12 mouse cellular contexts compared by ENCODE assay signal in the genomic region with DNA sequence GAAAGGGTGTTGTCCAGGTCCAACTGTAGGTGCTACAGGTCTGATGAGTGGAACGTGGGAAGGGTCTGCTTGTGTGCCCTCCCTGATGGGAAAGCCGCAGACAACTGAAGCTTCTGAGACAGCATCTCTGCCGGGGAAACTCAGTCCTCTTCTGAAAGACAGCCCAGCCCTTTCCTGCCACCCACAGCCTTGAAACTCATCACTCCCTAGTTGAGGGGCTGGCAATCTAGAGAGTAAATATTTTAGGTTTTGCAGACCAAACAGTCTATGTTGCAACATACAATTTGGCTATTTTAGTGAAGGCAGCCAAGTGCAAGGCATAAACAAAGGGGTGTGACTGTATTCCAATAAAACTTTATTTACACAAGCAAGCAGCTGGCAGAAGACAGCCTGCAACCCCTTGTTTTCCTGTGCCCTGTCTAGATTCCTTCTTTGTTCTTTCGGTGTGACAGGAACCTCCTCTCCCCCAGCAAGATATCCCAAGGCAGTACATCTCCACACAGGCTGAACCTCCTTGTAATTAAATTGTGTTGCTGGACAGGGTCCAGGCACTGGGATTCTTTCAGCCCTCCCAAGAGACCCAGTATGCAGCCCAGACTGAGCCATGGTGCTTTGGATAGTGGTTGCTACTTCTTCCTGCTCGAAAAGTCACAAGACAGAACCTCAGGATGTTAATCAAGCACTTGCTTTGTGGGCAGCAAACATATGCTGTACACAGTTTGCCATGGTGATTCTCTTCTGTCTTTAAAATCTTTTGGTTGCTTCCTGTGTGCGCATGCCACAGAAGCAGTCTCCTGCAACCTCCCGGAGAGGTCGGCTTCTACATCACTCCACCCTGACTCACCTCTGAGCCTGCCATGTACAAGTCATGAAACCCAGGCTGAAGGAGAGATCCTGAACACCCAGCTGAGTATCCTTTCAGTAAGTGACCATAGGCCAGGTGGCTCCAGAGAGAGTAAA.
A peak's percentile ranks its signal among the peaks of the same experiment; 100 is the strongest.
DNase-seq lines count a peak whose midpoint lies in the region; ATAC-seq lines count a peak whose summit lies in the region.
"Had no signal": no experiment of that assay in that cellular context is flagged by ENCODE, and none has a peak within 500 bp of the region (broad histone marks: within the 10 kb centered on the region; RNA-seq: fewer than 3 reads in every experiment).

No protein-coding gene starts in this region.

- no peaks in the 10 kb centered on the region for H3K27me3 ChIP-seq in lung, embryonic 15.5 days
- H3K27me3 ChIP-seq: forebrain, embryonic 15.5 days had no signal

- H3K9me3 ChIP-seq in lung, embryonic 15.5 days, result no peaks in the 10 kb centered on the region
- H3K9me3 ChIP-seq: forebrain, embryonic 15.5 days had no signal

- H3K9ac ChIP-seq in lung, embryonic 15.5 days, result no peak overlapping the region
- H3K9ac ChIP-seq: forebrain, embryonic 15.5 days had no signal

- H3K4me1 ChIP-seq in lung, embryonic 15.5 days, result peaks cover 13% of the 10 kb centered on the region; the same call in 1 of the 2 replicates

- WGBS in lung, embryonic 15.5 days, result 55% methylated on average over 8 of the region's 8 CpGs

- no peak overlapping the region for H3K4me3 ChIP-seq in lung, embryonic 15.5 days
- H3K4me3 ChIP-seq: forebrain, embryonic 15.5 days; heart, adult 2 months had no signal

- no peak overlapping the region for H3K4me2 ChIP-seq in lung, embryonic 15.5 days
- H3K4me2 ChIP-seq: forebrain, embryonic 15.5 days had no signal

- intact Hi-C loops in heart, postnatal 10 days (cut with DNase I), result no loop called here
- intact Hi-C loops in heart, postnatal 36 days (cut with DNase I), result no loop called here

- no peaks in the 10 kb centered on the region for H3K36me3 ChIP-seq in lung, embryonic 15.5 days
- H3K36me3 ChIP-seq: forebrain, embryonic 15.5 days had no signal

- peak; percentile 68 for ATAC-seq in lung, embryonic 15.5 days (ENCODE audit: borderline replicate concordance, extremely low read depth, low FRiP score, low TSS enrichment)

- peak overlapping the region; percentile 35 for H3K27ac ChIP-seq in lung, embryonic 15.5 days
- H3K27ac ChIP-seq: forebrain, embryonic 15.5 days; heart, adult 2 months; stomach, postnatal 0 days had no signal

- DNase-seq in heart, postnatal 10 days, result peak; percentile 17 to 25
- DNase-seq in heart, postnatal 36 days, result no peak
- no peak for DNase-seq in lung, postnatal 25 days (ENCODE audit: low spot score)
- peak; percentile 15 for DNase-seq in fibroblast of lung, adult 2 months (ENCODE audit: low read depth)
- DNase-seq in lung, postnatal 10 days, result peak; percentile 56
- no peak for DNase-seq in yolk sac, embryonic 10.5 days (ENCODE audit: low spot score)
- DNase-seq in embryo, embryonic 10.5 days (ENCODE audit: low spot score), result no peak
- DNase-seq: adrenal gland, adult 8-10 months; heart, adult 2 months had no signal

Comparison
In these comparisons a context has a peak if more than half of its experiments do, and no peak if none do; other contexts are left out.
1. DNase-seq: peak in heart, postnatal 10 days (2 of 2), fibroblast of lung, adult 2 months (single experiment) and lung, postnatal 10 days (single experiment); none in heart, postnatal 36 days (0 of 2), lung, postnatal 25 days (single experiment), yolk sac, embryonic 10.5 days (single experiment) and embryo, embryonic 10.5 days (single experiment).